Mouse (Mus musculus): ENCODE measurements around the gene Speer1. TPM values are rescaled to one million over a fixed set of nuclear protein-coding genes. Genes with fewer than 3 reads are reported as not detected.

Gene Speer1
- polyA plus RNA-seq (2015; fragmentation: Illumina TruSeq; extraction: RNeasy Lipid Tissue Mini Kit (QIAGEN cat#74804); ENCODE audit: insufficient read depth, low replicate concordance) = not detected

GRCm38 (mm10) chr5:11341216-11341615 is at the start of gene Speer1:
TSS of gene Speer1 (plus strand) at chr5:11341516.

Other genes with a start within 250 kb of the Speer1 start
- gene Gm8879, start 213.9 kb upstream of the Speer1 start, polyA plus RNA-seq (2015; fragmentation: Illumina TruSeq; extraction: RNeasy Lipid Tissue Mini Kit (QIAGEN cat#74804); ENCODE audit: insufficient read depth, low replicate concordance) = not detected
- gene Gm5861, start 158.4 kb upstream of the Speer1 start, polyA plus RNA-seq (2015; fragmentation: Illumina TruSeq; extraction: RNeasy Lipid Tissue Mini Kit (QIAGEN cat#74804); ENCODE audit: insufficient read depth, low replicate concordance) = not detected
- not detected for gene Gm8890, start 85.5 kb upstream of the Speer1 start, polyA plus RNA-seq (2015; fragmentation: Illumina TruSeq; extraction: RNeasy Lipid Tissue Mini Kit (QIAGEN cat#74804); ENCODE audit: insufficient read depth, low replicate concordance)
- gene Gm8897, start 74.9 kb downstream of the Speer1 start, polyA plus RNA-seq (2015; fragmentation: Illumina TruSeq; extraction: RNeasy Lipid Tissue Mini Kit (QIAGEN cat#74804); ENCODE audit: insufficient read depth, low replicate concordance) = not detected
- not detected for gene Gm8906, start 161.2 kb downstream of the Speer1 start, polyA plus RNA-seq (2015; fragmentation: Illumina TruSeq; extraction: RNeasy Lipid Tissue Mini Kit (QIAGEN cat#74804); ENCODE audit: insufficient read depth, low replicate concordance)

All from spleen, adult 10 weeks (tissue).